Mouse (Mus musculus) ovary, postnatal 10 days (tissue): ENCODE results near the gene Ets1.

Experiments
- DNase-seq: peaks from one replicate; pipeline ENCODE4 v3.0.0; 2022; ENCODE audit warnings: low spot score

Ets1 gene

GRCm38 (mm10) chr9:32616516-32617429, 19.2 kb upstream of the Ets1 start:
- no peak for DNase-seq

- DNase-seq = no peak
Observed at GRCm38 (mm10) chr9:32617430-32617768, 18.6 kb upstream of the Ets1 start.

DNA sequence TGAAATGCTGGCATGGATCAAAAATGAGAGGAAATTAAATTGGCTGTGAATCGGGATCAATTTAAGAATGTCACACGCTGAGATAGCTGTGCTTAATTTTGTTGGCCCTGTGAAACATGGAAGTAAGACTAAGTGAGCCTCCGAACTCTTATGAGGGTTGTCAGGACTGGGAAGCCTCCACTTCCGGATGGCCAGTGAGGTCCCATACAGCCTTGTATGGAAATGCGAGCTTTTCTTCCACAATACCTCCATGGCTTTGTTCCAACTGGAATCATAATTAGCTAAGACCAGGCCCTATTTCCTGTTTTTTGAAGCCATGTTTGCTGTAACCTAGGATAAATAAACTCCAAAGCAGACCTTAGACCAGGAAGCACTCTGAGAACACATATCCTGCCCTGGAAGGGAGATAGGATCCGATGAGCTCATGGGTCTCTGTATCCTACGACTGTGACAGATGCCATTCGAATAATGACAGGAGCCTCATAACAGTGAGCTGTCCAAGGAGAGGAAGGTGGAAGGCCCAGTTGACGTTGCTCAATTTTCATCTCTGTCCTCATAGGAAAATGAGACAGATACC, 17.4 kb upstream of the Ets1 start:
- no peak for DNase-seq

GRCm38 (mm10) chr9:32619661-32620060, 16.4 kb upstream of the Ets1 start:
- DNase-seq = no peak

DNA sequence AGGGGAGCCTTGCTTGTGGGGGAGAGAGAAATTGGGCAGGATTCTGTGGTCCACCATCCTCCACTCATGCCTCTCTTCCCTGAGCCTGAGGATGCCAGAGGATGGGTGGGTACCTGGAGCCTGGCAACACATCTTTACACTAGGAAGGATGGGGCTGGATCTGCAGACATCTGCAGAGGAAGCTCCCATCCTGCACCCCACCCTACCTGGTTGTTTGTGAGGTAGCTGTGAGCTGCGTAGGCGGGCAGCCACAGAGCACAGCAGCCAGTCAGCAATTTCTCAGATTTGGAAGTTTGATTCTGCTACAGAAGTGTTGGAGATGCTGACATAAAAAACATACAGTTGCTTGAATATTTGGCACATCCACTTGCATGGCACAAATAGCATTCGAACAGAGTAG, 15.6 kb upstream of the Ets1 start:
- no peak for DNase-seq

DNA sequence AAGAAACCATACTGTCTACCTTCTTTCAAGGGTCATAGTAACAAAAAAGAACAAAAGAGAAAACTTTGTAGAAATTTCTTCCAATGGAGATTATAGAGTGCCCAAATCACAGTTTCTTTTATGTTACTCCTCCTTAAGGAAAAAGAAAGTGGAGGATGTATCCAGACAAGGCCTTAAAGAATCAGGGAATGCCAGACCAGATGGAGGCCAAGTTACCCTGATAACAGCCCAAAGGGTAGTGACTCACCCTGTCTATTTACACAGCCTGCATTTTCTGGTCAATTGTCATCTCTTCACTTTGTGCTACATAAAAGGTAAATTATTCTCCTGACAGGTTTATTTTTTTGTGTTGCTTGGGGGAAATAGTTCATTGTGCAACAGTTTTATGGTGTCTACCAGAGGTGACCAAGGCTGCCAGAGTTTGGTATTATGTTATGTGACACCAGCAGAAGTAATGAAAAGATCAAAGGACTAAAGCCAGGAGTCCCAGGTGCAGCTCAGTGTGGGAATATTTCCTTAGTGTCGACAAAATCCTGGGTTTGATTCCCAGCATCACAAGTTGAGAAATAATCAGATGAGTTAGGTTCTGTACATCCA, 6.5 kb upstream of the Ets1 start:
- no peak for DNase-seq

GRCm38 (mm10) chr9:32631341-32631740, 4.7 kb upstream of the Ets1 start:
- no peak for DNase-seq

DNA sequence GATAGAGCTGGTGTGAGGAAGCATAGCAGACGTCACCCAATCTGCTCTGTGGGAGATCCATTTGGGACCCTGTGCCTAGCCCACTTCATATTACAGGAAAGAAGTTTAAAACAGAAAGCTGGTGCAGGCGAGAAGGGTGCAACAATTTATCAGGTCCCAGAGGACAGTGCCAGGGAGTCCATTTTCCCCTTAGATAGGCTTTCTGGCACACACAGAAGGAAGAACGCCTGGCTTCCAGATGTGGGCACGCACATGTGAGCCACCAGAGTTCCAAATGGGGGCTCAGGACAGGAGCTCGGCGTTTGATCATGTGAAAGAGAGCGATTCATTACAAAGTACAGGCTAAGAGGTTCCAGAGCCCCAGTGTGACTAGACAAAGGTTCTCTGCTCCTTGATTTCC, 3.8 kb upstream of the Ets1 start:
- no peak for DNase-seq

DNA sequence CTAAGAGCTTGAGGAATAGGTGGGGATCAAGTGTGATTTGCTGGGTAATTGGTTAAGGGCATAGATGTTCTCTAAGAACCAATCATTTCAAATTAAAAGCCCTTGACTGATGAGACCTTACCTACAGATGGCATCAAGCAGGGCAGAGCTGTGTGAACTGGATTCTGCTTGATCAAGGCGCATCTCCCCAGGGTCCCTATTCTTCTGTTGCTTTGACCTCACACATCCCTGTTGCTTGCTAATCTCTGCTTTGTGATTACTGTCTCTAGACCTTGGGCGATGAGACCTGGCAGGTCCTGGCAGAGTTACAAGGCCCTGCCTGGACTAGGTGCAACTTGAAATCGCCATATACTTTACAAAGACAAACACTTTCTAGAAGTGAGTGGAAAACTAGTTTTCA, 9.0 kb downstream of the Ets1 start:
- DNase-seq = no peak

DNA sequence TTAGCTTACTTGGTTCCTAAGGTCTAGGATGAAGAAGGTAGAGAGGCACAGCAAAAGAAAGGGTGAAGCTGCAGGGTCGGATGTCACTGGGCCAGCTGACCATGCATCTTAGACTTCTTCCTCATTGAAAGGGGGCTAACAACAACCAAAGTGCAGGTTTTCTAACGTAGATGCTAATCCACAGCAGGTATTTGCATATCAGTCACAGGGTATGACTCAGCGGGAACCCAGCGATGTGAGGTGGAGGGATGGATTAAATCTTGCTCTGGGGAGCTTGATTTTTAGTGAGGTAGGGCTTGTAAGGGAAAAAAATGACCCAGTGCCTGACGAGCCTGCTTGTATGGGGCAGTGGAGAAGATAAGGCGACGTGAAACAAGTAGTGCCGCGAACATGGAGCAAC, 9.5 kb downstream of the Ets1 start:
- DNase-seq = no peak

DNA sequence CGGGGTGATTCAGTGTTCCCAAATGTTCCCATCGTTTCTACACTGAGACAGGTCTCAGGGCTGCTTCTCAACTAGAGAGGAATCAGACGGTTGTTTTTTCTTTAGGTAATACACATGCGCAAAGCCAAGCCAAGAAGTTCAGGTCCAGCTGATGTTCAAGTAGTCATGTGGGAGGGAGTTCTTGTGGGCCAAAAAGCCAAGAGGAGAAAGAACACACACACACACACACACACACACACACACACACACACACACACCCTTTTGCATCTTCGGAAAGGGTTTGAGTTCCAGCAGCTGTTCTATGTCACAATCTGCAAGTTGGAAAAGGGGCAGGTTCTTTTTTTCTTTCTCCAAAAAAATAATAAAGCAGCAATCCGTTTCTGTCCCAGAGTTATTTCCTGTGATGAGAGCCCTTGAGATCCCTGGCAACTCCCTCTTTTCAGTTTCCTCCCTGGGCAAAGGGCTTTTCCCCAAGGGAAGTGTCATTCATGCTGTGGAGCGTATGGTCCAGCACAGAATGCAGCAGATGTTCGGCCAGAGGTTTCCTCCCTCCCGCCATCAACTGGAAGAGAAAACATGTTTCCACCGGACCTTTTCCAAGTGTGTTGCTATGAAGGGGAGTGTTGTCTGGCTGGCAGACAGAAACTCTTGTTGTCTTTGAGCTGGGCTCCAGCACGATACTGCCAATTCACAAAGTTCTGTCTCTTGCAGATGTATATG, 10.7 kb downstream of the Ets1 start:
- DNase-seq = no peak

- no peak for DNase-seq
Observed at GRCm38 (mm10) chr9:32647506-32648250, 11.7 kb downstream of the Ets1 start.

DNA sequence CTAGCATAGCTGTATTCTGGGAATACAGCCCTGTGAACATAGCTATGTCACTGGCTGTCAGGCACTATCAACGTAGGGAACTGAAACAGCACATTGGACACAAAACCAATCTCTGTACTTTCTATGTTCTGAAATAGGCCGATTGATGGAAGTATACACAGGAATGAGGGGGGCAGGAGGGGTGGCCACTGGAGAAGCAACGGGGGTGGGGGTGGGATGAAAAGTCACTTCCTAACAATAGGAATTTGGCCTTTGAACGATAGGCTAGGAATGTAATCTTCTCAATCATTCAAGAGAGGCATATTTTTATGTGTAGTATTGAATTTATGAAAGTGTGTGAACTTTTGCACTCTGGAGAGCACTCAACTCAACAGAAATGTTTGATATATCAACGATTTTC, 12.3 kb downstream of the Ets1 start:
- DNase-seq = no peak

DNA sequence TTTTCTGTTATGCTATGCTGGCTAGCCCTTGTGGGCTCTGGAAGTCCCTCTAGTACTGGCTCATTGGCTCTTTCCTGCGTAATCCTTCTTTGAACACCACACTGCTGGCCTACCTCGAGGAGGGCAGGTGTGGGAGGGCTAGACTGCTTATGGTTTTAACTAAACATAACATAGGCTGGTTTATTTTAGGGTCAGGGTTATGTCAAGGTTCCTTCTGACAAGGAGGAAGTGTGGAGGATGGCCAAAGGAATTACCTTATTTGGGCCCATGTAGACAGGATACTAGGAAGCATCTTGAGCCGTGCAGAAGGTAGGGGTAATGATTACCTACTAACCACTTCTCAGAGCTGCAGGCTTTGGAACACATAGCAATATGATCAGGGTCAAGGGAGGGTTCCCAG, 14.7 kb downstream of the Ets1 start:
- no peak for DNase-seq

- no peak for DNase-seq
Observed at GRCm38 (mm10) chr9:32652112-32652511, 16.1 kb downstream of the Ets1 start.

GRCm38 (mm10) chr9:32654305-32654704, 18.3 kb downstream of the Ets1 start:
- no peak for DNase-seq

- DNase-seq = no peak
Observed at GRCm38 (mm10) chr9:32656351-32656844, 20.4 kb downstream of the Ets1 start.

DNA sequence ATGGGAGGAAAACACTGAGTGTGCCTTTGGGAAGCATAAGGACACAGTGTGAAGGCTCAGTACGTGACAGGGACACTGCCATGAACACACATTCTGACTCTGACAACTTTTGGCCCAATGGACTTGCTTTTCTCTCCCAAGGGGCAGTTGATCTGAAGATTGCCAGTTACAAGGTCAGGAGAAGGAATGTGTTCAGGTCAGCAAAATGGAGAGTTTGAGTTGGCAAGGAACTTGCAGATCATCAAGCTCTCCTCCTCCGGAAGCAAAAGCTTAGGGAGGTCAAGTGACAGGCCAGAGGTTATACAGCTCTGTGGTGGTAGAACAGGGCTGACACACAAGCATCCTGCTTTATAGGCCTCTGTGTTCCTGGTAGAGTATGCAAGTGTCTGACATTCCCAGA, 21.1 kb downstream of the Ets1 start:
- no peak for DNase-seq

GRCm38 (mm10) chr9:32660406-32660960, 24.5 kb downstream of the Ets1 start:
- no peak for DNase-seq

DNA sequence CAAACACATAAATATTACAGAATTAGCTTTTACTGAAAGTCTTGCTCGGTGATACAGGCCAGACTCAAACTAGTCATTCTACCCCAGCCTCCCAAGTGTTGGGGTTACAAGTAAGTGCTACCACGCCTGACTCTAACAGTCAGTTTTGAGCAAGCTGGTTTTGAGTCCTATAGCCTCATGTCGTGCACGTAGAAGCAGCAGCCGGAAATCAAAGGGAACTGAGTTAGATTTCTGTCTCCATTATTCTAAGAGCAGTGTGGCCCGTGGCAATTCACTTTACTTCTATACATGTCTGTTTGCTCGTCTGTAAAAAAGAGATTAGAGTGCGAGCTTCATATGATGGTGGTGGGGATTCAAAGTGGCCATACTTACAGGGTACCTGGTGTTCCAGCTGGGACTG, 25.1 kb downstream of the Ets1 start:
- DNase-seq = no peak

DNA sequence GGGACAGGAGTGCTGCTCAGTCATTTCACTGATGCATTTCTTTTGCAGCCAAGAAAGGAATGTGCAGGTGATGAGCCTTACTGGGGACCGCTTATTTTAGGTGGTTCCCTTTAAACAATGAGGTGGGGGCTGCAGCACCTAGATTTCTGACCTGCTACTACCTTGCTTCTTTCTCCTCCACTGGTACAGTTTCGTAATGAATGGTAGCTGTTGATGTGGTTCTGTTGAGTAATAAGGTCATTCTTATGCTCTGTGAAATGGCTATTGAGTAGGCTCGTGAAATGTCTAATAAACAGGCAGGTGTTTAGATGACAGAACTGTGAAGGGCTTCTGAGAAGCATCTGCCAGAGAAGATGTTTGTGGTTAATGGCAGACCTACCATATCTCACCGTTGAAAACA, 25.5 kb downstream of the Ets1 start:
- DNase-seq = no peak
